Mouse (Mus musculus) lung, embryonic 16.5 days (tissue): ENCODE results near the gene Steap2. TPM values are rescaled to one million over a fixed set of nuclear protein-coding genes. Genes with fewer than 3 reads are reported as not detected.
A peak's percentile ranks its signal among the peaks of the same experiment; 100 is the strongest.
"Not testable (repeated sequence)": the region's sequence is repeated elsewhere in the genome, so short reads cannot be mapped to it uniquely, and the experiment has no call there.

Experiments
- ATAC-seq: fragments of 200-750 bp; cut with Nextera tagmentation; 2 replicates; pipeline ENCODE4 v1.8.0; 2017; ENCODE audit warnings: low read depth, mild to moderate bottlenecking, moderate library complexity
- H3K27ac ChIP-seq: fragments of 300-500 bp; sonication (generic); 2 replicates; pipeline ENCODE4 v1.5.1; 2014; ENCODE audit warnings: mild to moderate bottlenecking, control low read depth, low read length
- H3K27me3 ChIP-seq: fragments of 300-500 bp; sonication (generic); 2 replicates; pipeline ENCODE4 v1.6.1; 2014; ENCODE audit warnings: low read depth, low read length, mixed read lengths; ENCODE audit not compliant: control insufficient read depth, insufficient read depth
- H3K36me3 ChIP-seq: fragments of 300-500 bp; sonication (generic); 2 replicates; pipeline ENCODE4 v1.6.1; 2014; ENCODE audit warnings: low read length; ENCODE audit not compliant: control insufficient read depth, insufficient read depth
- H3K4me1 ChIP-seq: fragments of 300-500 bp; sonication (generic); replicated peaks from 2 replicates; pipeline ENCODE4 v1.6.1; 2014; ENCODE audit warnings: low read length, mixed read lengths; ENCODE audit not compliant: control insufficient read depth, insufficient read depth
- H3K4me2 ChIP-seq: fragments of 300-500 bp; sonication (generic); 2 replicates; pipeline ENCODE4 v1.6.1; 2014; ENCODE audit warnings: low read depth, low read length, control low read depth
- H3K4me3 ChIP-seq: fragments of 300-500 bp; sonication (generic); 2 replicates; pipeline ENCODE4 v1.5.1; 2014; ENCODE audit warnings: mild to moderate bottlenecking, low read length, control low read depth
- H3K9ac ChIP-seq: fragments of 300-500 bp; sonication (generic); 2 replicates; pipeline ENCODE4 v1.6.1; 2014; ENCODE audit warnings: low read length, control low read depth
- H3K9me3 ChIP-seq: fragments of 300-500 bp; sonication (generic); 2 replicates; pipeline ENCODE4 v1.6.1; 2016; ENCODE audit warnings: low read length; ENCODE audit not compliant: control insufficient read depth
- WGBS: fragments of 180-500 bp; shearing (Covaris S2); extraction: QIAGEN DNeasy Blood & Tissue Kit; methylation state at CpG from one replicate; pipeline ENCODE4 v1.1.7; 2014; 5-methylcytosine and 5-hydroxymethylcytosine counted together
- polyA plus RNA-seq: library from polyadenylated mRNA; unstranded; fragments of >200 nt; fragmentation: Nextera tagmentation; extraction: Ambion mirVana; gene quantifications from 2 replicates; pipeline ENCODE4 v1.2.1, GENCODE M21; 2015

The Steap2 gene
- polyA plus RNA-seq, 1 experiment from 2014 or later, result 4.3 TPM

DNA sequence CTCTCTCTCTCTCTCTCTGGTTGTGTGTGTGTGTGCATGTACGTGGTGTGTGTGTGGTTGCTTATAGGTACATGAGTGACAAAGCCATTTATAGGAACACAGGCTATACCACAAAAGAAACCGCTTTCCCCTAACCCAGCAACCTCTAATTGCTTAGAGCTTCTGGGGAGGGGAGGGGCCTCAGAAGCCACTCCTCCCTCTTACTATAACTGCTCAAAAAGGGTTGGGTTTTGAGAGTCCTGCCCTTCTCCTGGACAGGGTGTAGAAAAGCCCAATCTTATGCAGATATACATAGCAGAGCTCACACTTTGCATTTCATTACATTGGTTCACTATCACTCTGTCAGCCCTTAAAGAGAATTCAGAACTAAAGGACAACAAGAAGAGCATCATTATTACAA is 6.0 kb upstream of the Steap2 start:
- Histone ChIP-seq H3K27me3 (no peaks in the 10 kb centered on the region), H3K4me3 (no peak overlapping the region), H3K36me3 (no peaks in the 10 kb centered on the region), H3K4me2 (no peak overlapping the region), H3K9ac (no peak overlapping the region), H3K27ac (no peak overlapping the region), H3K4me1 (no peaks in the 10 kb centered on the region), H3K9me3 (no peaks in the 10 kb centered on the region; the same call in 1 of the 2 replicates)
- ATAC-seq, result no peak
- 94% methylated on average over 2 of the region's 2 CpGs for WGBS

DNA sequence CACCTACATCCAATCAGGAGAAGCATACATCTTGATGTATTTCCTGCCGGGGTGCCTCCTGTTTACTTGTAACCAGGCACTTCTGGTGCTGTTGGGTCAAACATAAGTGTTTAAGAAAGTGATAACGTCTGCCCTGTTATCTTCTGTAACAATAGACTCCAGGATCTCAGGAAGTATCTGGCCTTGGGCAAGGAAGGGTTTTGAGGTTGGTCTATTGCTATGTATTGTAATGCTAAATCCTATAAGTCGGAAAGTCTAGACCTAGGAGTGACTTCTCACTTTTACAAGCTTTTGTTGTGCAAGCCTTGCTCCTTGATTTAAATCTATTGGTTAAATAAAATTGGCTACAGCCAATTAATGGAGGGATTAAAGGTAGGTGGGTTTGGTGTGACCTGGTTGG is 4.5 kb upstream of the Steap2 start:
- ATAC-seq, result no peak
- Histone ChIP-seq H3K27ac (no peak overlapping the region), H3K4me1 (no peaks in the 10 kb centered on the region), H3K27me3 (no peaks in the 10 kb centered on the region), H3K4me2 (no peak overlapping the region), H3K9ac (no peak overlapping the region), H3K36me3 (no peaks in the 10 kb centered on the region), H3K4me3 (no peak overlapping the region), H3K9me3 (no peaks in the 10 kb centered on the region; the same call in 1 of the 2 replicates)
- 45% methylated on average over 3 of the region's 3 CpGs for WGBS

DNA sequence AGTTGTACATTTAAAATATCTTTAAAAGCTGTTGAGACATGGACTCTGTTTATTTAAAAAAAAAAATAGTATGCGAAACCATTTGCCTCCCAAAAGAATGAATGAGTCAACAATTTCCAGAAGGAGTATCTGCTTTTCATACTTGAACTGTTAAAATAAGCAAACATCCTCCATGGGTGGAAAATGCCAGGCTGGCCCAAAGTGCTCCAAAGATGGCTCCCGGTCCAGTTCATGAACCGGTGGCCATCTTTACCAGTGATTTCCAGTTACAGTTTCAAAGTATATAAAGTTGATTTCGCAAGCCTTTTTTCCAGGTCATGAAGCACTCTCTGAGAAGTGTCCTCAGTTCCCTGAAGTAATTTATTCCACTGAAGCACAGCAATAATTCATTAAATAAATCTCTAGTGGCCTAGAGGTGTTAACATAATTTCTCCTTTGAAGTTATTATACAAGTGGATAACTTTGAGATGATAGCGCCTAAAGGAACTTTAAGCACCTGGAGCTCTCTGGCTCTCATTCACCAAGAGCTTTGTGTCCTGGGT is 1.1 kb upstream of the Steap2 start:
- Histone ChIP-seq H3K36me3 (no peaks in the 10 kb centered on the region), H3K9me3 (no peaks in the 10 kb centered on the region; the same call in 1 of the 2 replicates), H3K9ac (no peak overlapping the region), H3K4me3 (no peak overlapping the region), H3K4me2 (no peak overlapping the region), H3K4me1 (no peaks in the 10 kb centered on the region), H3K27ac (no peak overlapping the region), H3K27me3 (no peaks in the 10 kb centered on the region)
- no peak for ATAC-seq
- WGBS, result 69% methylated on average over 5 of the region's 5 CpGs

DNA sequence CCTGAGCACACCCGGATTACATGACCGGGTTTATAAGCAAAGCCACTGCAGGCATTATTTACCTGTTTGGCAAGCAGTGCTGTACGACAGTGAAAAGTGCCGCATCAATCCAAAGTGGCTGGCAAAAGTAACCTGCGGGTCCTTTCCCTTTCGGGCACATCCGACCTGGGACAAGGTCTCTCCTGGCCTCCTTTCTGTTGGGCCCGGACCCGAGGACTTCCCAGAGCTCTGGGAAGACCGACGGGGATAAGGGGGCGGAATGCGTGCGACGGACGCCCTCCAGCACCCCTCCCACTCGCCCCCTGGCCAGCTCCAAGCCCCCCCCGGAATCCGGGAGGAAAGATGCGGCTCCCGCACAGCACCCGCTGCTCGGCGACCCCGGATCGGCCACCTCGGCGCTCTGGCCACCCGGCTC is 830 bp downstream of the Steap2 start:
- Histone ChIP-seq H3K4me2 (peak overlapping the region; percentile 93), H3K36me3 (no peaks in the 10 kb centered on the region), H3K4me3 (peak overlapping the region; percentile 79), H3K27ac (no peak overlapping the region), H3K27me3 (no peaks in the 10 kb centered on the region), H3K9ac (peak overlapping the region; percentile 87), H3K4me1 (no peaks in the 10 kb centered on the region), H3K9me3 (no peaks in the 10 kb centered on the region; the same call in 1 of the 2 replicates)
- peak; percentile 73 for ATAC-seq
- WGBS, result 2% methylated on average over 25 of the region's 29 CpGs

DNA sequence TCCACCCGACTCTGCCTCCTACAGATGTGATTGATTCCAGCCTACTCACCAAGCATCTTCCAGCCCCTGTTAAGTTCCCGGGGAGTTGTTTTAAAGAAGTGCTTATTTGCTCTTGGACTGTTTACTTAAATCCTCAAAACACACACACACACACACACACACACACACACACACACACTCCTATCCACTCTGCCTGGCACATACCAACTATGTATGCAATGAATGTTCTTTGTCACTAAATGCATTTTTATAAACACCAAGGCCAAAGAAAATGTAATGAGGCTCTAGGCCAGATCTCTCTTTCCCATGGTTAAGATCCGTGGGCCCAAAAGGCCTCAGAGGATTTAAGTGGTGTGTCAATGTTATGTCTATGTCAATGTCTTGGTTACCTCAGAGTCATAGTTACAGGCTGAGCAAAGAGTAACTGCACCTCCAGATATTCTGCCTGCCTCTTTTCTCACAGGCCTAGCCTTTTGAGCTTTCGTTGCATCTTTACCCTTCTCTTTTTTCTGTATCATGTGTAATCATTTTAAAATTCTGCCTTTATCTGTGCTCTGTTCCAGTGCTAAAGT is 2.1 kb downstream of the Steap2 start:
- Histone ChIP-seq H3K36me3 (no peaks in the 10 kb centered on the region), H3K27ac (no peak overlapping the region), H3K9ac (no peak overlapping the region), H3K4me1 (no peaks in the 10 kb centered on the region), H3K9me3 (no peaks in the 10 kb centered on the region; the same call in 1 of the 2 replicates), H3K4me3 (no peak overlapping the region), H3K4me2 (no peak overlapping the region), H3K27me3 (no peaks in the 10 kb centered on the region)
- no peak for ATAC-seq
- WGBS, result 38% methylated on average over 4 of the region's 4 CpGs

DNA sequence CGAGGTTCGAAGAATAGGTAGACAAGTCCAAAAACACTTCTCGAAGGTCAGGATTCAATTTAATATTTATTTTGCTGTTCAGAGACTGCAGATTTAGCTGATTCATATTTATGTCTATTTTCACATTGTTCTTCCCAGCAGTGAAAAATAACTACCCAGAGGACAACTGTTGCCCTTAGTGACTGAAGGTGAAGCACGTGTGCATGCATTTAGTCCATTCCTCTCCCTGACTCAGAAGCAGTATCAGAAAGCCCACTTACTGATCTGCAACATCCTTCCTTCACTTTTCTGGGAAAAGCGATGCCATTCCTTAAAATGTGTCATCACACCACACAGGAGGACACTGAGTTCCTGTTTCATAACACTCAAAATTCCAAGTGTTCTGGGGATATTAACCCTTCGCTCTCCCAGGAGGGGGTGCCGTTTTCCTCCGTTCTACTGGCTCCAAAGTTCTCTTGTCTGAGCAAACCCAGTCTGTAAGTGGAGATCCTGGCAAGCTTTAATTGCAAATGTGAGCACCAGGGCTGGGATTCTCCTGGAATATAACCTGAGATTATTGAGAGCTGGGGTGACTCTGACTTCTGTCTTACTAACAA is 5.3 kb downstream of the Steap2 start:
- H3K27ac ChIP-seq, result no peak overlapping the region
- H3K4me3 ChIP-seq, result no peak overlapping the region
- H3K27me3 ChIP-seq, result no peaks in the 10 kb centered on the region
- H3K9ac ChIP-seq, result no peak overlapping the region
- no peak for ATAC-seq
- H3K4me2 ChIP-seq, result no peak overlapping the region
- no peaks in the 10 kb centered on the region for H3K4me1 ChIP-seq
- WGBS, result 62% methylated on average over 8 of the region's 8 CpGs
- H3K36me3 ChIP-seq, result no peaks in the 10 kb centered on the region
- H3K9me3 ChIP-seq, result no peaks in the 10 kb centered on the region

DNA sequence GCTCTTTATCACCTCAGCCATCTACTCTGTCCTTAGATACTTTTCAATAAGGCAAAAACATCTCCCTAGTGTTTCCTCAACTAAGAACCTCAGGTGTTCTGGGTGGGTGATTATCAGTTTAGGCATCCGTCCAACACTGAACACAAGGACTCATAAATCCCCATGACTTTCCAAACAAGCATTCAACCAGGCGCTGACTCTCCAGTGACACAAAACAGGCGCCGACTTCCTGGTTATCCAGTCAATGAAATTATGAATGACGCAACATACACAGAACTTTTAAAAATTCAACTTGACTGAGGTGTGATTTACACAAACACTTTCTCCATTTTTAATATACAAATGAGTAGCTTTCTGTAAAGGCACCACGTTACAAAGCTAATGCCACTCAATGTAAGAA is 6.2 kb downstream of the Steap2 start:
- Histone ChIP-seq H3K9ac (no peak overlapping the region), H3K4me3 (no peak overlapping the region), H3K27ac (no peak overlapping the region), H3K4me2 (no peak overlapping the region), H3K36me3 (no peaks in the 10 kb centered on the region), H3K27me3 (no peaks in the 10 kb centered on the region), H3K9me3 (no peaks in the 10 kb centered on the region), H3K4me1 (no peaks in the 10 kb centered on the region)
- 67% methylated on average over 6 of the region's 6 CpGs for WGBS
- ATAC-seq, result no peak

DNA sequence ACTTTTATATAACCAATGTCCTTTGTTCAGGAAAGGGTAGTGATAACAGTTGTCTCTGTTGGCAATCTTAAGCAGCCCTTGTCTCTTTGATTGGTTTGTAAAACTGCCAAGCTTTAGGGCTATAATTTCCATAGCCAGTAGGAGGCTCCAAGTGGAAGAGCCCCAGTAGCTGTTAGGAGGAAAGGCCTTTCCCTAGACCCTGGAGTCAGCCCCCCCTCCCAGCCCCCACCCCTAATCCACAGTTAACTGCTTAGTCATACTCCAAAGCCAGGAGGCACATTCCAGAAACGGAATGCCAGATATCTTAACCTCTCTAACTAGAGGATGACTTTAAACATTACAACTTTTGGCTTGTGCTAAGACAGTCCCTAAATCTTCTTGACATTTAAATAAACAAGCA is 7.4 kb downstream of the Steap2 start:
- H3K36me3 ChIP-seq, result no peaks in the 10 kb centered on the region
- no peak overlapping the region for H3K4me3 ChIP-seq
- no peak overlapping the region for H3K4me2 ChIP-seq
- ATAC-seq, result peak; percentile 84
- H3K9ac ChIP-seq, result no peak overlapping the region
- H3K9me3 ChIP-seq, result no peaks in the 10 kb centered on the region
- no peaks in the 10 kb centered on the region for H3K4me1 ChIP-seq
- no peaks in the 10 kb centered on the region for H3K27me3 ChIP-seq
- WGBS, result 0% methylated on average over 1 of the region's 1 CpGs
- H3K27ac ChIP-seq, result no peak overlapping the region

DNA sequence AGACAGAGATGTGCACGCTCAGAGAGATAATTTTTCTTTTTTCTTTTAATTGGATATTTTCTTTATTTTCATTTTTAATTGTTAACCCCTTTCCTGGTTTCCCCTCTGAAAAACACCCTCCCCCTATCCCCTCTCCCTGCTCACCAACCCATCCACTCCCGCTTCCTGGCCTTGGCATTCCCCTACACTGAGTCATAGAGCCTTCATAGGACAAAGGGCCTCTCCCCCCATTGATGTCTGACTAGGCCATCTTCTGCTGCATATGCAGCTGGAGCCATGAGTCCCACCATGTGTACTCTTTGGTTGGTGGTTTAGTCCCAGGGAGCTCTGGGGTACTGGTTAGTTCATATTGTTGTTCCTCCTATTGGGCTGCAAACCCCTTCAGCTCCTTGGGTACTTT is 9.4 kb downstream of the Steap2 start:
- not testable (repeated sequence) for H3K4me1 ChIP-seq, H3K27ac ChIP-seq, H3K27me3 ChIP-seq, H3K4me2 ChIP-seq, H3K9ac ChIP-seq, H3K9me3 ChIP-seq, H3K4me3 ChIP-seq, ATAC-seq, H3K36me3 ChIP-seq
- 72% methylated on average over 2 of the region's 2 CpGs for WGBS
